Mouse (Mus musculus): ENCODE measurements around the gene Lgals4.

DNA sequence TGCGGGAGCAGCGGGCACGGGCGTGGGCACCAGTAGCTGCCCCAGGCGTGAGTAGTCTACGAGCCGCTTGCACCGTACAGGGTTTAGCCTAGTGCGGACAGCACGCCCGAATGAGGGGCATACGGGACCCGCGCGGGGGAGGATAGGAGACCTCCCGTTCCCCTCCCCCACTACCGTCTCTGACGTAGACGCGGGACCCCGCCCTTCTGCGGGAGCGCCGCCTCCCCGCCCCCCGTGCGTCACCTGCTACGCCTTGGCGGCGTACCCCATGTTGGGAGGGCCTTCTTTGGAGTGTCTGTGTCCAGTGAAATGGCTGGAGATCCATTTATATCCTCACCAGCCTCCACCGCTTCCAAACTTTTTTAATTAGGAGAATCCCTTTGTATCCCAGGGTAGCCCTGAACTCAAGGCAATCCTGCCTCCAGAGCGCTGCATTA is 24.7 kb upstream of the Lgals4 start:
- TF ChIP-seq CTCF (IDR thresholded peaks at IDR 0.05; ENCODE audit: low read depth, low read length) (no peak), POLR2A (IDR thresholded peaks at IDR 0.05; ENCODE audit: extremely low read depth, insufficient read depth, low read length) (no peak)

Measured in liver, adult 2 months (tissue).